Mouse (Mus musculus) yolk sac, embryonic 10.5 days (tissue): ENCODE results near the gene Samd11.

Experiments
- DNase-seq: peaks from one replicate; pipeline ENCODE4 v3.0.0-alpha.2; 2017; ENCODE audit warnings: low spot score

Samd11 gene

GRCm38 (mm10) chr4:156255078-156255839 is at the start of gene Samd11:
TSS of gene Samd11 (minus strand) at chr4:156255657.
- no peak for DNase-seq

GRCm38 (mm10) chr4:156254361-156255077 is 938 bp downstream of the Samd11 start:
- no peak for DNase-seq

GRCm38 (mm10) chr4:156253043-156253442 is 2.4 kb downstream of the Samd11 start:
- DNase-seq = no peak

GRCm38 (mm10) chr4:156252619-156253018 is 2.8 kb downstream of the Samd11 start:
- no peak for DNase-seq

GRCm38 (mm10) chr4:156252140-156252539 is 3.3 kb downstream of the Samd11 start:
- no peak for DNase-seq

GRCm38 (mm10) chr4:156251081-156251480 is 4.4 kb downstream of the Samd11 start:
- no peak for DNase-seq

- no peak for DNase-seq
Observed at GRCm38 (mm10) chr4:156249567-156249966, 5.9 kb downstream of the Samd11 start.

GRCm38 (mm10) chr4:156236651-156237447 is 18.6 kb downstream of the Samd11 start:
- peak; percentile 38 for DNase-seq

- DNase-seq = peak; percentile 93
Observed at GRCm38 (mm10) chr4:156235808-156236533, 19.5 kb downstream of the Samd11 start, which contains the start of gene Noc2l. TSS of gene Noc2l (plus strand) at chr4:156236010.

- no peak for DNase-seq
Observed at GRCm38 (mm10) chr4:156235360-156235770, 20.1 kb downstream of the Samd11 start.

GRCm38 (mm10) chr4:156234701-156235213 is 20.7 kb downstream of the Samd11 start, which contains the start of gene Plekhn1:
TSS of gene Plekhn1 (minus strand) at chr4:156234857.
- DNase-seq = peak; percentile 76

- peak; percentile 44 for DNase-seq
Observed at GRCm38 (mm10) chr4:156234021-156234501, 21.4 kb downstream of the Samd11 start.

- DNase-seq = no peak
Observed at GRCm38 (mm10) chr4:156228393-156229024, 26.9 kb downstream of the Samd11 start.

- DNase-seq = no peak
Observed at GRCm38 (mm10) chr4:156227752-156228392, 27.6 kb downstream of the Samd11 start.

GRCm38 (mm10) chr4:156224276-156224675 is 31.2 kb downstream of the Samd11 start:
- no peak for DNase-seq

- no peak for DNase-seq
Observed at GRCm38 (mm10) chr4:156219936-156220335, 35.5 kb downstream of the Samd11 start.

GRCm38 (mm10) chr4:156217838-156218237 is 37.6 kb downstream of the Samd11 start:
- DNase-seq = no peak

GRCm38 (mm10) chr4:156217022-156217669 is 38.3 kb downstream of the Samd11 start:
- no peak for DNase-seq

- no peak for DNase-seq
Observed at GRCm38 (mm10) chr4:156216196-156216595, 39.3 kb downstream of the Samd11 start.

GRCm38 (mm10) chr4:156215649-156216048 is 39.8 kb downstream of the Samd11 start, which contains the start of gene Perm1:
TSS of gene Perm1 (plus strand) at chr4:156215868.
- DNase-seq = no peak
